Mouse (Mus musculus) small intestine, adult 2 months (tissue): ENCODE data around the gene Vav2.

Source experiments
- CTCF ChIP-seq: fragments of 200-500 bp; IDR thresholded peaks from 2 replicates; pipeline ENCODE4 v1.5.1; 2012; ENCODE audit warnings: low read depth, mild to moderate bottlenecking, control low read depth, inconsistent platforms, low read length, moderate library complexity, mixed read lengths; ENCODE audit not compliant: insufficient replicate concordance, insufficient read length; ENCODE audit errors: extremely low read depth
- POLR2A ChIP-seq: fragments of 200-500 bp; IDR thresholded peaks from 2 replicates; pipeline ENCODE4 v1.6.1; 2012; ENCODE audit warnings: low read depth, mild to moderate bottlenecking, control low read depth, inconsistent platforms, low read length, moderate library complexity

DNA sequence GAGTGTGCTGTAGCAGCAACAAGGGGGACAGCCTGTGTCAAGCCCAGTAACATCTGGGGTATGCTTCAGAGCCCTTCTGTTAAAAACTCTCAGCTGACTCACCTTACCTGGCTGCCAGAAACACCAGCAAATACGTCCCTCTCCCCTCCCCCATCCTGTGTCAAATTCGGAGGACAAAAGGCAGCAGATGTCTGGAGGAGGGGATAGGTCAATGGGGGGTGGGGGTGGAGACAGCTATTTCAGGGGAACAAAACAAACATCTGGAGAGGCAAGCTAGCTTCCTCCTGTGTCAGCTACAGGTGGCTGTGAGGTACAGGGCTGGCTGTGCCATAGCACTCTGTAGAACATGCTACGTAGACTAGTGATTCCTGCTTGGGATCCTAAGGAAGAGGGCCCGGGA lies 49.0 kb downstream of the Vav2 start:
- TF ChIP-seq CTCF (no peak), POLR2A (no peak)
